Mouse (Mus musculus) intestine, embryonic 14.5 days (tissue): Measurements from ENCODE around the gene Pdik1l. TPM values are rescaled to one million over a fixed set of nuclear protein-coding genes. Genes with fewer than 3 reads are reported as not detected.
"Not testable (repeated sequence)": the region's sequence is repeated elsewhere in the genome, so short reads cannot be mapped to it uniquely, and the experiment has no call there.

ENCODE experiments used
- ATAC-seq: fragments of 200-750 bp; cut with Nextera tagmentation; replicated peaks from 2 replicates; pipeline ENCODE4 v1.8.0; 2017; ENCODE audit warnings: low read depth, moderate number of reproducible peaks, moderate TSS enrichment, moderate library complexity; ENCODE audit not compliant: low FRiP score, low TSS enrichment
- DNase-seq: peaks from one replicate; pipeline ENCODE4 v3.0.0-alpha.2; 2018; ENCODE audit warnings: low spot score
- H3K27ac ChIP-seq: fragments of 300-500 bp; sonication (generic); 2 replicates; pipeline ENCODE4 v1.5.1; 2014; ENCODE audit warnings: low read depth, mild to moderate bottlenecking, control low read depth
- H3K27me3 ChIP-seq: fragments of 300-500 bp; sonication (generic); replicated peaks from 2 replicates; pipeline ENCODE4 v1.6.1; 2014; ENCODE audit warnings: low read length, control low read depth; ENCODE audit not compliant: control insufficient read depth, insufficient read depth
- H3K36me3 ChIP-seq: fragments of 300-500 bp; sonication (generic); 2 replicates; pipeline ENCODE4 v1.6.1; 2014; ENCODE audit warnings: low read length, control low read depth; ENCODE audit not compliant: control insufficient read depth, insufficient read depth
- H3K4me1 ChIP-seq: fragments of 300-500 bp; sonication (generic); replicated peaks from 2 replicates; pipeline ENCODE4 v1.6.1; 2014; ENCODE audit warnings: low read length, control low read depth, mixed read lengths; ENCODE audit not compliant: control insufficient read depth, insufficient read depth
- H3K4me2 ChIP-seq: fragments of 300-500 bp; sonication (generic); 2 replicates; pipeline ENCODE4 v1.6.1; 2014; ENCODE audit warnings: low read length
- H3K4me3 ChIP-seq: fragments of 300-500 bp; sonication (generic); 2 replicates; pipeline ENCODE4 v1.5.1; 2014; ENCODE audit warnings: low read depth, low read length, control low read depth, mixed read lengths
- H3K9ac ChIP-seq: fragments of 300-500 bp; sonication (generic); 2 replicates; pipeline ENCODE4 v1.6.1; 2014; ENCODE audit warnings: mild to moderate bottlenecking, low read length
- H3K9me3 ChIP-seq: fragments of 300-500 bp; sonication (generic); 2 replicates; pipeline ENCODE4 v1.6.1; 2016; ENCODE audit warnings: low read length, control low read depth; ENCODE audit not compliant: control insufficient read depth
- WGBS: fragments of 180-500 bp; shearing (Covaris S2); extraction: QIAGEN DNeasy Blood & Tissue Kit; methylation state at CpG from one replicate; pipeline ENCODE4 v1.1.7; 2014; 5-methylcytosine and 5-hydroxymethylcytosine counted together
- polyA plus RNA-seq: library from polyadenylated mRNA; unstranded; fragments of >200 nt; fragmentation: Nextera tagmentation; extraction: Ambion mirVana; gene quantifications from 2 replicates; pipeline ENCODE4 v1.2.1, GENCODE M21; 2014

Pdik1l gene
- polyA plus RNA-seq, 1 experiment from 2014 or later = 18.4 TPM

DNA sequence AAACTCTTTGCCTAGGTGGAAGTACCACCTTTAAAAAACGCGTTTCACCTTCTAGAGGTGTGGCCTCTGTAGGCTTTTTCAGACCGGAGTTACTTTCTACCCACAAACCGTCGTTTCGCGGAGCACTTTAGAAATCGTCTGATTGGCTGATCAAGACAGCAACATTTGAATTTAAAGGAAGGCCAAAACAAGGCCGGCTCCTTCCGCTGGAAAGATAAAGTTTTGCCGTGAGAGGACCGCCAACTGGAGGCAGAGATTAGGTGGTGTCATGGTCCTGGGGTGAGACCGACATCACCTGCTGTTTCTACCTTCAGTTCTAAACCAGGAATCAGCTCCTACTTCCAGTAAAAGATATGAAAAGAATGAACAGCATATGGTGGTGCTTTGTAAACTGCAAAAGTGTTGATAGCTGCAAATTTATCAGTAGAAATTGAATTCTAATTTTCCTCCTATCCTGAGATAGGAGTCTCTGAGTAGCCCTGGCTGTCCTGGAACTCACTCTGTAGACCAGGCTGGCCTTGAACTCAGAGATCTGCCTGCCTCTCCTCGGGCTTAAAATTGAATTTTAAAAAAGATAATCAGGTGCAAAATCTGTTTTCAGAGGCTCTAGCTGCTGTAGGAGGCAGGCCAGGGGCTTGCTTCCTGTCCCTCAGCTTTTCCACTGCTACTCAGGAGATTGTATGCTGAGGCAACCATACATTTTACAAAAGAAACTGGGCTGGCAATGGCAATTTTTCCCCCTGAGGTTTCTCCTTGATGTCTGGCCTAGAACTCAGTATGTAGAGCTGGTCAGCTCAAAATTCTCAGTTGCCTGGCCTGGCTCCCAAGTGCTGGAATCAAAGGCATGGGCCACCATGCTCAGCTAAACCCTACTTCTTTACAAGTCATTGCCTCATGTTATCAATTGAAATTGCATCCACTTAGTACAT lies 14.0 kb downstream of the Pdik1l start:
- H3K9me3 ChIP-seq = no peaks in the 10 kb centered on the region
- 0 out of 2 replicates have a peak overlapping the region, but pooled peaks have one; percentile 20 for H3K9ac ChIP-seq
- H3K4me1 ChIP-seq = 0 out of 2 replicates have a peak, but pooled peaks cover 3% of the 10 kb centered on the region
- 4% methylated on average over 14 of the region's 14 CpGs for whole genome bisulfite sequencing
- H3K27me3 ChIP-seq = no peaks in the 10 kb centered on the region
- H3K4me3 ChIP-seq = peak overlapping the region; percentile 27
- peak overlapping the region; percentile 39 for H3K4me2 ChIP-seq
- DNase-seq (peak; percentile 58), ATAC-seq (no peak)
- peaks cover 29% of the 10 kb centered on the region for H3K36me3 ChIP-seq
- peak overlapping the region; percentile 22; the same call in 1 of the 2 replicates for H3K27ac ChIP-seq

DNA sequence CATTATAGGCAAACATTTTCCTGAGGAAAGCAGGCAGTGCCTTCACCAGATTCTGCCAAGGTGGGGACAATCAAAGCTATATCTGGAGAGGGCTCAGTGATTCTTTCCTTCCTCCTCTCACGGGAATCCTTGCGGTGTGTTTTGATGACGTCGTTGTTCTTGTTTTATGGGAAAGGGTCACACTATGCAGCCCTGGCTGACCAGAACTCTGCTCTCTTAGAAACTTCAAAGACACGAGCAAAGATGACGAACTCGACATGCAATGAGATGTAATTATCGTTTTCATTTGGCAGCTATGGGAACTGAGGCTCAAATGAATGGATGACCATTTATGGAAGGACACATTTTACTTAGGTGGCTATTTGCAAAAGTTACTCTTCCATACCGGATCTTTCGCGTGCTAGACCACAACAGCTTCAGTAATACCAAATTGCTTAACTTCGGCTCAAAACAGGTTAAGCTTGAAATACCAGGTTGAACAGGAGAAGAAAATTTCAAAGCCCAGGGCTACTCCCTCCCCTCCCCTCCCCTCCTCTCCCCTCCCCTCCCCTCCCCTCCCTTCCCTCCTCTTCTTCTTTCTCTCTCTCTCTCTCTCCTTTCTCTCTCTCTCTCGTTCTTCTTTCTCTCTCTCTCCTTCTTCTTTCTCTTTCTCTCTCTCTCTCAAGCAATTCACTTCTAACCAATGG lies 14.8 kb downstream of the Pdik1l start:
- ATAC-seq (no peak; the same call in 1 of the 2 replicates), DNase-seq (peak; percentile 56)
- no peaks in the 10 kb centered on the region for H3K9me3 ChIP-seq
- peaks cover 21% of the 10 kb centered on the region for H3K36me3 ChIP-seq
- peak overlapping the region; percentile 39 for H3K4me2 ChIP-seq
- 20% methylated on average over 13 of the region's 13 CpGs for WGBS
- 0 out of 2 replicates have a peak overlapping the region, but pooled peaks have one; percentile 20 for H3K9ac ChIP-seq
- no peaks in the 10 kb centered on the region for H3K27me3 ChIP-seq
- peak overlapping the region; percentile 27 for H3K4me3 ChIP-seq
- 0 out of 2 replicates have a peak overlapping the region, but pooled peaks have one; percentile 22 for H3K27ac ChIP-seq
- 0 out of 2 replicates have a peak, but pooled peaks cover 3% of the 10 kb centered on the region for H3K4me1 ChIP-seq

DNA sequence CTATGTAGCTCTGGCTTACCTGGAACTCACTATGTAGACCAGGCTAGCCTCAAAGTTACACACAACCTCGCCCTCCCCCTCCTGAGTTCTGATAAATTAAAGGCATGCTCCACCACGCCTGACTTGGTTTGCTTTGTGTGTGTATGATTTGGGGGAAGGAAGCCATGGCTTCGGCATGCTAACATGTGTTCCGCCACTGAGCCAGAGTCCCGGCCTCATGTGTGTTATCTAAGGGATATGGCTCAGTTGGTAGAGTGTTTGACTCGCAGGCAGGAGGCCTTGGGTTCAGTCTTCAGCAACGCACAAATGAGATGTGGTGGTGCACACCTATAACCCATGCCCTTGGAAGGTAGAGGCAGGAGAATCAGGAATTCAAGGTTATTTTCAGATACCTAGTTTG lies 15.7 kb downstream of the Pdik1l start:
- Histone ChIP-seq H3K27me3 (no peaks in the 10 kb centered on the region), H3K9ac (no peak overlapping the region), H3K4me1 (0 out of 2 replicates have a peak, but pooled peaks cover 3% of the 10 kb centered on the region), H3K9me3 (no peaks in the 10 kb centered on the region), H3K36me3 (peaks cover 12% of the 10 kb centered on the region; the same call in 1 of the 2 replicates), H3K4me2 (no peak overlapping the region), H3K27ac (no peak overlapping the region), H3K4me3 (no peak overlapping the region)
- 91% methylated on average over 7 of the region's 7 CpGs for WGBS
- ATAC-seq (no peak), DNase-seq (no peak)

DNA sequence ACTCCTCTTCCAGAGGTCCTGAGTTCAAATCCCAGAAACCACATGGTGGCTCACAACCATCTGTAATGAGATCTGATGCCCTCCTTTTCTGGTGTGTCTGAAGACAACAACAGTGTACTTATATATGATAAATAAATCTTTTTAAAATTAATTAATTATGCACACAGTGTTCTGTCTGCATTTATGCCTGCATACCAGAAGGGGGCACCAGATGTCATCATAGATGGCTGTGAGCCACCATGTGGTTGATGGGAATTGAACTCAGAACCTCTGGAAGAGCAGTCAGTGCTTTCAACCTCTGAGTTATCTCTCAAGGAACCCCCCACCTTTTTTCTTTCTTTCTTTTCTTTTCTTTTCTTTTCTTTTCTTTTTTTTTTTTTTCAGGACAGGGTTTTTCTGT lies 18.1 kb downstream of the Pdik1l start:
- not testable (repeated sequence) for H3K4me2 ChIP-seq, DNase-seq, H3K9ac ChIP-seq, H3K27ac ChIP-seq, H3K4me1 ChIP-seq, H3K27me3 ChIP-seq, H3K4me3 ChIP-seq, H3K9me3 ChIP-seq, ATAC-seq, H3K36me3 ChIP-seq

- no peak overlapping the region for H3K4me3 ChIP-seq
- H3K27ac ChIP-seq = no peak overlapping the region
- H3K9ac ChIP-seq = no peak overlapping the region
- no peak for ATAC-seq
- 79% methylated on average over 19 of the region's 19 CpGs for WGBS
- no peaks in the 10 kb centered on the region for H3K36me3 ChIP-seq
- DNase-seq = peak; percentile 50
- H3K9me3 ChIP-seq = no peaks in the 10 kb centered on the region
- no peak overlapping the region for H3K4me2 ChIP-seq
- H3K4me1 ChIP-seq = 0 out of 2 replicates have a peak, but pooled peaks cover 3% of the 10 kb centered on the region
- H3K27me3 ChIP-seq = no peaks in the 10 kb centered on the region
Observed at GRCm38 (mm10) chr4:134268102-134268655, 19.5 kb downstream of the Pdik1l start.

DNA sequence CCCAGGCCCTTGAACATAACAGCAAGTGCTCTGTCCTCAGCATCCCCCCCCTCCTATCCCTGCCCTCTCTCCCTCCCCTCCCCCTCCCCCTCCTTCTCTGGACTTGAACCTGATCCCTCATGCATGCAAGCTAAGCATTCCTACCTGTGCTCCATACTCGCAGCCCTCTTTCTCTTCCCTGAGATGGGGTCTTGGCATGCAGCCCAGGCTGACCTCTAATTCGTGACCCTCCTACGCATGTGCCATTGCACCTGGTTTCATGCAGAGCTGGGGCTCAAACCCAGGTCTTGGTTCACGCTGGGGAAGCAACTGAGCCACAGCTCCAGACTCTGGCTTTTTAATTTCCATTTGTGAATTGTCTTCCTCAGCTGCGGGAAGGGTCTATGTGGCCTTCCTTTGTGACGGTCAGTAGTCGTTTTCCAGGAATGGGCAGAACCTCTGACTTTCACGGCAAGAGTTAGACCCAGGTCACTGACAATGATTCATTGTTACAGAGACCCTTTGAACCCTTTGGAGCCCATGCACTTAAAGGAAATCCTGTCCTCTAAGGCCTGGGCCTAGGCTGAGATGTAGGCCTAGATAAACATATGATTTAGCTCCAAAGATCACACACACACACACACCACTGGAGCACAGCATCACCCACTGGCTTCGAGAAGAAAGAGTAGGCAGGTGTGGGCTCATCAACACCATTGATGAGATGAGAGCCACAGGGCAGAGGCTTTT lies 21.7 kb downstream of the Pdik1l start:
- H3K4me3 ChIP-seq = no peak overlapping the region
- no peaks in the 10 kb centered on the region for H3K36me3 ChIP-seq
- no peak overlapping the region for H3K9ac ChIP-seq
- DNase-seq (no peak), ATAC-seq (no peak)
- WGBS = 61% methylated on average over 9 of the region's 9 CpGs
- no peaks in the 10 kb centered on the region for H3K27me3 ChIP-seq
- no peaks in the 10 kb centered on the region for H3K9me3 ChIP-seq
- no peak overlapping the region for H3K4me2 ChIP-seq
- no peaks in the 10 kb centered on the region for H3K4me1 ChIP-seq
- H3K27ac ChIP-seq = no peak overlapping the region

DNA sequence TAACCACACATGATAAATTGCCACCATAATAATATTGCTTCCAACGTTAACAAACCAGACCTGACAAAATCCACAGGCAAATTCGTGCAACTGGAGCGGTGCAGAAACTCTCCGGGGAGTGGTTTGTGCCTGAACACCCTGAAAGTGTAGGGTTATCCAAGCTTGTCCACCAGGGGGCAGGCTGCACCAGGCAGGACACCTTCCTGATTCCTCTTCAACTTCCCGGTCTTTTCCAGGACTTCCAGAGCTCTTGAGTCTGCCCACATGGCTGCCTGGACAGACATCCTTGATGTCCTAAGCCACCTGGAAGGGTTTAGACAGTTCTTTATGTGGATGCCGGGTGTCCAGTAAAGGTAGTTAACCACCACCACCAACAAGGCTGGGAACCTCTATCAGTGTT lies 24.5 kb downstream of the Pdik1l start:
- Histone ChIP-seq H3K36me3 (no peaks in the 10 kb centered on the region), H3K27me3 (no peaks in the 10 kb centered on the region), H3K9ac (no peak overlapping the region), H3K9me3 (no peaks in the 10 kb centered on the region), H3K4me2 (no peak overlapping the region), H3K27ac (no peak overlapping the region), H3K4me3 (no peak overlapping the region), H3K4me1 (no peaks in the 10 kb centered on the region)
- 31% methylated on average over 6 of the region's 6 CpGs for WGBS
- no peak for ATAC-seq
- DNase-seq = no peak

GRCm38 (mm10) chr4:134258354-134258753 lies 29.3 kb downstream of the Pdik1l start:
- H3K4me1 ChIP-seq = peaks cover 22% of the 10 kb centered on the region

More at GRCm38 (mm10) chr4:134258354-134258753, 29.3 kb downstream of the Pdik1l start:
- Histone ChIP-seq H3K4me2 (no peak overlapping the region), H3K4me3 (no peak overlapping the region), H3K27ac (no peak overlapping the region), H3K9me3 (no peaks in the 10 kb centered on the region), H3K27me3 (peaks cover 4% of the 10 kb centered on the region; the same call in 1 of the 2 replicates), H3K9ac (no peak overlapping the region), H3K36me3 (no peaks in the 10 kb centered on the region)
- DNase-seq (no peak), ATAC-seq (no peak)
- 49% methylated on average over 11 of the region's 11 CpGs for whole genome bisulfite sequencing
